Mouse (Mus musculus) embryonic stem cell, embryonic (primary cell): ENCODE results near the gene Mrs2.

Experiments
- CTCF ChIA-PET, 4 experiments: fragments of 300-600 bp in 2 of 4; fragments of 350-600 bp in 2 of 4; sonication (Branson Sonifier 250); formaldehyde crosslinking; loops; one replicate each; lab custom pipeline; 2022; ENCODE audit warnings: inconsistent platforms in 2 of 4; lab: Charles Lee
- POLR2A ChIA-PET, 4 experiments: fragments of 300-600 bp in 2 of 4; fragments of 350-600 bp in 2 of 4; sonication (Branson Sonifier 250); formaldehyde crosslinking; loops; one replicate each; lab custom pipeline; 2022; ENCODE audit warnings: antibody characterized with exemption in 4 of 4, inconsistent platforms in 1 of 4; lab: Charles Lee

Mrs2 gene

GRCm38 (mm10) chr13:24947158-24947557 lies 73.0 kb downstream of the Mrs2 start:
- ChIA-PET POLR2A (interaction anchor here in 1 of 4 experiments (1.3 kb wide), 1 partner anchor 10 kb away, joined by 5 read pairs; the partner anchor contains the start of gene Aldh5a1), CTCF (interaction anchor here in 2 of 4 experiments (0.6 to 1.8 kb wide), 4 partner anchors 8 to 427 kb away, joined by 3 to 8 read pairs (median 4); partner anchors contain the start of gene Aldh5a1 (in 1 of the 2))

GRCm38 (mm10) chr13:24945567-24945966 lies 74.6 kb downstream of the Mrs2 start:
- POLR2A ChIA-PET: no interaction called here
- CTCF ChIA-PET: interaction anchor here in 2 of 4 experiments (0.6 to 1.8 kb wide), 3 partner anchors 8 to 73 kb away, joined by 3 to 8 read pairs (median 4); partner anchors contain the start of gene Aldh5a1 (in 1 of the 2)

- POLR2A ChIA-PET: interaction anchor here in 1 of 4 experiments (0.6 kb wide), 1 partner anchor 55 kb away, joined by 3 read pairs; no protein-coding TSS in a partner anchor
Observed at GRCm38 (mm10) chr13:24943303-24943702, 76.9 kb downstream of the Mrs2 start.

GRCm38 (mm10) chr13:24942512-24943282 lies 77.5 kb downstream of the Mrs2 start, which contains the start of gene Gpld1:
Gene Gpld1, plus strand, starts transcription at chr13:24943152.
- CTCF ChIA-PET: interaction anchor here in 2 of 4 experiments (0.6 to 1.4 kb wide), 2 partner anchors 22 to 445 kb away, joined by 3 read pairs; no protein-coding TSS in a partner anchor

More at GRCm38 (mm10) chr13:24943303-24943702, 76.9 kb downstream of the Mrs2 start:
- CTCF ChIA-PET: interaction anchor here in 1 of 4 experiments (0.6 kb wide), 1 partner anchor 446 kb away, joined by 3 read pairs; no protein-coding TSS in a partner anchor

GRCm38 (mm10) chr13:24939472-24939871 lies 80.7 kb downstream of the Mrs2 start:
- ChIA-PET CTCF (interaction anchor here (0.6 to 2.6 kb wide), 38 partner anchors 8 to 557 kb away, joined by 3 to 20 read pairs (median 3); no protein-coding TSS in a partner anchor), POLR2A (interaction anchor here in 2 of 4 experiments (0.8 to 1.6 kb wide), 3 partner anchors 10 to 100 kb away, joined by 3 to 4 read pairs (median 4); no protein-coding TSS in a partner anchor)

More at GRCm38 (mm10) chr13:24942512-24943282, 77.5 kb downstream of the Mrs2 start, which contains the start of gene Gpld1:
- POLR2A ChIA-PET: interaction anchor here in 2 of 4 experiments (0.6 to 1.3 kb wide), 2 partner anchors 13 to 55 kb away, joined by 3 read pairs; no protein-coding TSS in a partner anchor

- CTCF ChIA-PET: interaction anchor here (0.5 to 2.6 kb wide), 47 partner anchors 7 to 1224 kb away, joined by 3 to 20 read pairs (median 4); no protein-coding TSS in a partner anchor
- POLR2A ChIA-PET: interaction anchor here in 3 of 4 experiments (0.7 to 1.9 kb wide), 5 partner anchors 10 to 40 kb away, joined by 3 to 4 read pairs (median 4); no protein-coding TSS in a partner anchor
Observed at GRCm38 (mm10) chr13:24938683-24939082, 81.5 kb downstream of the Mrs2 start.

GRCm38 (mm10) chr13:24937839-24938166 lies 82.4 kb downstream of the Mrs2 start:
- POLR2A ChIA-PET: interaction anchor here (0.6 to 3.9 kb wide), 23 partner anchors 8 to 1178 kb away, joined by 3 to 12 read pairs (median 4); partner anchors contain the start of gene Hist1h1a (in 1 of the 4)
- CTCF ChIA-PET: interaction anchor here (0.5 to 2.6 kb wide), 41 partner anchors 8 to 627 kb away, joined by 3 to 20 read pairs (median 4); partner anchors contain the start of gene D130043K22Rik (in 1 of the 4)
